Mouse (Mus musculus): ENCODE results near the gene Pxn.
"Not testable (repeated sequence)": the region's sequence is repeated elsewhere in the genome, so short reads cannot be mapped to it uniquely, and the experiment has no call there.

Gene Pxn

DNA sequence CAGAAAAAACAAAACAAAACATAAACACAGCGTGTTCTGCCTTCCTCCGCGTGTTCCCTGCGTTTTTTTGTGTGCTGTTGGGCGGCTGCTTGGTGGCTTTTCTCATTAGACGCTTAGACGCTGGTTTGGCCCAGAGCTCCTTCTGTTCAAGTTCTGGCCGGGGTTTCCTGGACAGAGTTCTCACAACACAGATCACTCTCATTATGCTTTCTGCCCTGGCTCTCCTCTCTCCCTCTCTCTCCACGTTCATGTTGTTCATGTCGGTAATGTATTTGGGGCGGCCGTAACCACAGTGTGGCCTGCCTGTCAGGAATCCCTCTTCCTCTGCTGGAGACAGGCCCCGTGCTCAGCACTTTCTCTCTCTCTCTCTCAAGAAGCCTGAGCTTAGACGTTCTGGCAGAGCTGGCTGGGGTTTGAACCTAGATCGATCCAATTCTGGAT, 2.9 kb downstream of the Pxn start:
- DNase-seq (ENCODE audit: low spot score) = no peak

DNA sequence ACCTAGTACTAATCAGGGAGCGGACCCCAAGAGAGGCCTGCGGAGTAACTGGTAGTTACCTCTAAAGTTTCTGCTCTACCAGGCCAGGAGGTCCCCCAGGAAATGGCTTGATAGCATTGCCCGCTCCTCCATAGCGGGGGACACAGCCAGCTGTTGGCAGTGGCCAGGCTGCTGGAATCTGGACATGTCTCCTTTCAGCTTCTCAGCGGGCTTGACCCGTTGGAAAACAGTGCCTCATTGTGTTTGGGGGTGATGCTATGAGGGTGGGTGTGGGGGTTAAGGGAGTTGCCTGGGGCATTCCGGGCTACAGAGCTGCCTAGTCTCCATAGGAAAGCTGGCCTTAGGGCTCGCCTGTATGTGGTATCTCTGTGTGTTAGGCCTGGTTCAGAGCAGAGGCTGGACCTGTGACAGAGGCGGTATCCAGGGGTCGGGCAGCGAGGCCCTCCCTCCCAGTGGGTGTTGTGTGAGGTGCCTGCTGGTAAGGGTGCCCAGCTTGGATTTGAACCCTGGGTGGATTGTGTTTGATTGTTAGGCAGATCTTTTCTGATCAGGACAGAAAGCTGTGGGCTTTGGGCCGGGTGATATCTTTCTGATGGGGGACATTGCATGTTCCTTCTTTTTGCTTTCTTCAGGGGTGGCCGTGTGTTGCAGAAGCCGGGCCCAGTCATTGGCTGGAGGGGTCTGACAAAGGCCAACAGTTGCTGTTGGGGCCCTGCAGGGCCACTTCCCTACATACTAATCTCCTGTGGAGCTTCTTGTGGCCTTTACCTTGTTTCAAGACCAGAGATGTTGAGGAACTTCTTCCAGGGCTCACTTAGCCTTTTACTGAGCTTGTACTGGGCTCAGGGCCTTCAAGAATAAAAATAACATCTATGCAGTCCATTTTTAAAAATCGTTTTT, 3.6 kb downstream of the Pxn start:
- DNase-seq (ENCODE audit: low spot score) = no peak

DNA sequence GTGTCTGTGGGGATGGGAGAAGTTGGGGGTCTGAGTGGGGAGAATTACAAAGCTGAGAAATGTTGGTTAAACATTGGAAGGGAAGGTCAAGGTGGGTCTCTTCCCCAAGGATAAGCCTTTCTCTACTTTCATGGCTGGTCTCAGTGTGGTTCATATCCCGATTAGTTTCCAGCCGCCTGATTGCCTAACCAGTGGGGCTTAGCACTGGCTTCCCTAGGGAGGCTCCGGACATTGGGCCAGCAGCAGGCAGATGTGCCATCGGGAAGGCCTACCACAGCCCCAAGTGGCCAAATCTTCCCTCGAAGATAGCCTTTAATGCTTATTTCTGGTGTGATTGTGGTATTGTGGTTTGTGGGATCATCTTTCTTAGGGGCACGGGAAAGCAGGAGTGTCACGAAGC, 5.9 kb downstream of the Pxn start:
- no peak for DNase-seq (ENCODE audit: low spot score)

DNA sequence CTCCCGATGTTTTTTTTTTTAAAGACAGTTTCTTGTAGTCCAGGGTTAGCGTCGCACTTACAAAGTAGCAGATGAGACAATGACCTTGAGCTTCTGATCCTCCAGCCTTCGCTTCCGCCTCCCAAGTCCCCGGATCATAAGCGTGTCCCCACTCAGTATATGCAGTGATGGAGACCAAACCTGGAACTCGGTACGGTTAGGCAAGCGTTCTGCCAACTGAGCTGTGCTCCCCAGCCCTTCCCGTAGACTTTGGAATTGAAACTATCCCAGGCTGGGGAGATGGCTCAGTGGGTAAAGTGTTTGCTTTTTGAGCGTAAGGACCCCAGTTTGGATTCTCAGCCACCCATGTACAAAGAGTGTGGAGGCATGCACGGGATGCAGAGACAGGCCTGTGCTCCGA, 6.8 kb downstream of the Pxn start:
- DNase-seq (ENCODE audit: low spot score) = no peak

DNA sequence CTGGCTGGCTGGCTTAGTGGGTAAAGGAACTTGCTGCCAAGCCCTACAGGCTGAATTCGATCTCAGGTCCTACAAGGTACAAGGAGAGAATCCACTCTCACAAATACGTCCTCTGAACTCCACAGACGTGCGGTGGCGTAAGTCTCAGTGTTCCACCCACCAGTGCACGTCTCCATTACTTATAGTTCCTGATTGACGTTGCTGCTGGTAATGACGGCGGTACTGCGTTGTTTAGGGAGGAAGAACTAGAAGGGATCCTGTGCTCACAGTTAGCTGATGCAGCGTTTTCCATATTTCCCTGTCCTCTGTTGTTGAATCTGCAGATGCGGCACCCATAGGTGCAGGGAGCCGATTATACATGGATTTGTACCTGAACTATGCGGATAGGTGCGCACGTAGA, 7.2 kb downstream of the Pxn start:
- DNase-seq (ENCODE audit: low spot score) = no peak

DNA sequence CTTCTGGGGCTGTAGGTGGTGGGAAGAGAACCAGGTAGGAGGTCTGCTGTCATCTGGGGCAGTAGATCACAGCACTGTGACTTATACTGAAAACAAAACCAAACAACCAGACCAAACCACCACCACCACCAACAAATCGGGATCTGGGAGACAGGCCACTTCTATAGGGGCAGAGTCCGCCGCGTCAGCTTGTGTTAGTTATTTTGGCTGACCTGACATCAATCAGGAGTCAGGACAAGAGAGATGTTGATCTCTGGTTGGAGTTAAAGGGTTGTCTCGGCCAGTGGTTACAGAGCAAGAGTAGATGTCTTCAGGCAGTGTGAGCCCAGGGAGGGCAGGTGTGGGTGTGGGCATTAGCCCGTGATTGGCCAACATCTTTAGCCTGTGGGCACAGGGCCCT, 7.9 kb downstream of the Pxn start:
- no peak for DNase-seq (ENCODE audit: low spot score)

DNA sequence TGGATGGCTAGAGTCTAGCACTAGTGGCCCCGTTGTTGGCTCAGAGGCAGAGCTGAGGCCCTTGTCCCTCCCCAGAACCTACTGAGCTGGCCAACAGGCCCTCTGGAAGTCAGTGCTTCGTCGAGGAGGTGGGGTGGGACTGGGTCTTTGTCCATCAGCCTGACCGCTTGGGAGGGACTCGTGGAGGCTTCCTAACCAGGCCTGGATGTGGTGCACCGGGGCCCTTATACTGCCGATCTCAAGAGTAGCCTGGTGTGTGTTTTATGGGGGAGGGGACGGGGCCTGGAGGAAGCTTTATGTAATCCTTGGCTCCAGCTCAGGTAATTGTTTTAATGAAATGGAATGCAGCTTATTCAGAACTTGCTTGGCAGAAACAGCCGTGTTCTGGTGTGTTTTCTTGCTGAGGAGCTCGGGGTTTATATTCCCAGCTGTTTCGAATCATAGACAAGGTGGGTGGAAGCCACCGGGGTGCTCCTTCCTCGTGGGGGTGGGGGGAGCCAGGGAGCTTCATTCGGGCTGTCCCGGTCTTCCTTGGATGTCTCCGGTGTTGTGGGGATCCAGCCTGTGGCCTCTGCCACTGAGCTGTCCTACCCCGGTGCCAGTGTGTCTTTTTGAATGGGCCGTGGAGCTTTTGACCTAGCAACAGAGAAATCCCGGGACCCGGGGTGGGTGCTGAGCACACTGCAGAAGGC, 8.6 kb downstream of the Pxn start:
- no peak for DNase-seq (ENCODE audit: low spot score)

DNA sequence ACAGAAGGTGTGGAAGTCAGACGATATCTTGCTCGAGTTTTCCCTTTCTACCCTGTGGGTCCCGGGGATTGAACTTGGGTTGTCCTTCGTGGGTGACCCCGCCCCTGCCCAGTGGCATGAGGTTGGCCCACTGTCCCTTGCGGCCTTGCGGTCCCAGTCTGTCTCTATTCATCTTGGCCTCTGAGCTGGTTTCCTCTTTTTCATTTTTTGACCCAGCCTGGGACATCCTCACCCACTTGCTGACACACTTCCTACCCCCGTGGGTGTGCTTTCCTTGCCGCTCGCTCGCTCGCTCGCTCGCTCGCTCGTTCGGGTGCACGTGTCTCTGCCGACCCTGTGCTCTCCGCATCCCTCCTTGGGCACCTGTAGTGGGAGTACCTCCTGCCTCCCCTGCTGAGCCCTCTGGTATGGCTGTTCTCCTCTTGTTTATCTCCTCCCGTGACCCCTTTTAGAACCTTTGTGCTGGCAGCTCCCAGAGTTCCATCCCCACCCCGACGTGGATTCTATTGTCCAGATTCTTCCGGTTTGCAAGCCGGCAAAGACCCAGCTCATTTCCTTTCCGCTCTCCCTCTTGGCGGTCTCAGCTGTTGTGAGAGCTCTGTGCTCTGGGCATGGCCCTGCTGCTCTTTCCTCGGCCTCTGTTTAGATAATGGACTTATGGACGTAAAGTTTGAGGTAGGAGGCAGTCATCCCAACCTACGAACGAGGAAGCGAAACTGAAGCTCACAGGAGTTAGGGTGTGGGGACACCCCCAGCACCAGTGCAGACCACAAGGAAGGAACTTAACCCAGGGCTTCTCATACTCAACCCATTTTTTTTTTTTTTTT, 9.8 kb downstream of the Pxn start:
- no peak for DNase-seq (ENCODE audit: low spot score)

DNA sequence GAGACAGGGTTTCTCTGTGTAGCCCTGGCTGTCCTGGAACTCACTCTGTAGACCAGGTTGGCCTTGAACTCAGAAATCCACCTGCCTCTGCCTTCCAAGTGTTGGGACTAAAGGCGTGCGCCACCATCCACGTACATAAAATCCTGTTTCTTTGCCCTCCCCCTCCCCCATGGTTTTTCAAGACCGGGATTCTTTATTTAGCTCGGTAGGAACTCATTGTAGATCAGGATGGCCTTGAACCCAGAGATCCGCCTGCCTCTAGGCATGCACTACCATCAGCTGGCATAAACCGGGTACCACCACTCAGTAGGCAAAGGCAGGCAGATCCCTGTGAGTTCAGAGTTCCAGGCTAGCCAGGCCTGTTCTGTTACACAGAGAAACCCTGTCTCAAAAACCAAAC, 10.4 kb downstream of the Pxn start:
- no peak for DNase-seq (ENCODE audit: low spot score)

DNA sequence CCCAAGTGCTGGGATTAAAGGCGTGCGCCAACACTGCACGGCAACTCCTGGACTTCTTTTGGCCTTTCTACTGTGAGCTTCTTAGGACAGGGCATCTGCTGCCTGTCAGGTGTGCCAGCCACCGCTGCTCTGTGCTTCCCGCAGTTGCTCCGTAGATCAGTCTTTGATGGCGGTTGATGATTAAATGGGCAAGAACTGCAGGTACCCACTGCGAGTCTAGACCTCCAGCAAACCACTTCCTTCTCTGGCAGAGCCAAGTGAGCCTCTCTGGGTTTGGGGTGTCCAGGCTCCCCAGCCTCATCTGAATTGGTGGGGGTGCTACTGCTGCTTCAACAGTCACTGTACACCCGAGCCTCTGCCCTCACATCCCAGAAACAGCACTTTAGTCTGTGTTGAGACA, 11.0 kb downstream of the Pxn start:
- no peak for DNase-seq (ENCODE audit: low spot score)

DNA sequence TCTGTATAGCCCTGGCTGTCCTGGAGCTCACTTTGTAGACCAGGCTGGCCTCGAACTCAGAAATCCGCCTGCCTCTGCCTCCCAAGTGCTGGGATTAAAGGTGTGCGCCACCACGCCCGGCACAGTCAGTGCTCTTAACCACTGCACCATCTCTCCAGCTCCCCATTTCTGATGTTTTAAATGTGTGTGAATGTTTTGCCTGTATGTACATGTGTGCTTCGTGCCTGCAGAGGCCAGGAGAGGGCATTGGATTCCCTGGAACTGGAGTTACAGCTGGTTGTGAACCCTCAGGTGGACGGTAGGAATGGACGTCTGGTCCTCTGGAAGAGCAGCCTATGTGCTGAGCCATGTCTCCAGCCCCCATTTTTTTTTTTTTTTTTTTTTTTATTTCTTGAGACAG, 11.7 kb downstream of the Pxn start:
- DNase-seq (ENCODE audit: low spot score) = not testable (repeated sequence)

DNA sequence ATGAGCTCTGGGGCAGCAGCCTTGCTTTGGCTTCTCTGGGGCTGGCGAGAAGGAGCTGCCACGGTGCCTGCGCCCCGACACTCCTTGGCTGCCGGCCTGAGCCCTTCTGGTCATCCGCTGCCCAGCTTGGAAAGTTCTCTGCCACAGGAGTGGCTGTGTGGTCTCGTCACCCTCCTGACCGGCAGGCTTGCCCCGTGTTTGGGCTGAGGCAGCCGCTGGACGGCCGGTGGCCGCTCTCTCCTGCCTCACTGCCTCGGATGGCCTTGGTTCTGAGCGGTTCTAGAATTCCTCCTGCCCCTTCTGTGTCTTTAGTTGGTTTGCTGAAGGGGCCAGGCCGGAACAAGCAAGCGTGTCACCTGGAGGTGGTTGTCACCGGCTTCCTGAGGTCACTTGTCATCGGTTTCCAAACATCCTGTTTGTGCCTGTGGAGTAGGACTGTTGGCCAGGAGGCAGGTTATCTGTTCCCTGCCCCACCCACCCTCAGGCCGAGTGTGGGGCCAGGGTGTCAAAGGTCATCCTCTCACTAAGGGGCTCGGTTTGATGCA, 13.9 kb downstream of the Pxn start:
- no peak for DNase-seq (ENCODE audit: low spot score)

DNA sequence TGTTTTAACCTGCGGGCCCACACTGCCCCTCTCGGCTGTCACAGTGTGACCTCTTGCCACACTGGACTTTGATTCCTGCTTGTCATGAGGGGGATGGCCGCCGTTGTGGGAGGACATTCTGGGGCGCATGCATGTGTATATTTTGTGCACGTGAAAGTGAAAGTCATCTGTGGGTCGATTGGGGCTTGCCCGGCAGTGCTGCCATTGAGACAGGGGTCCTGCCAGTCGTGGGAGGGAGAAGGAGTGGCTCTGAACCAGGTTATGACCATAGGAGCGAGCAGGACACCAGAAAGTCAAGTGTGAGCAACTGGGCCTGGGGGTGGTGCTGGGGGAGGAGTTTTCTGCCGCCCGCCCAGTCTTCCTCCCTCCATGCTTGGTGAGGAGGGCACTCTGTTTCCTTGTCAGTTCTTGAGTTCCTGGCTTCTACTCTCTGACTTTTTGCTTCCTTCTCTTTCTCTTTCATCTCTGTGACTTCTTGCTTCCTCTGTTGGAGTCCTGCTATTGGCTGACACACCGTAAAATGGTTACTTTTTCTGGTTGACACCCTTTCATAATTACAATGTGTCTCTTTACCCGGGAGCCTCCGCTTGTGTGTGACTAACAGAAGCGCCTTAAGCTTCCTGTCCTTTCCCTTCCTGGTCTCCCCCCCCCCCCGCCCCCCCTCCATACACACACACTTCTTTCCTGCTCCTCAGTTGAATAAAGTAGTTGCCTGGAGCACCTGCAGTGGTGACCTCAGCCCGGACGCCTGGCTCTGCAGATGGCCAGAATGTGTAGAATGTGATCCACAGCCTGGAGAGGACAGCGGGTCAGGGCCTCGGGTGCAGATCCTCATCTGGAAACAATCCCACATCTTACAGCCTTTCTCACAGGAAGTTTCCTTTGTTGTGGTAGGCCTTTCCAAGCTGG, 15.3 kb downstream of the Pxn start:
- DNase-seq (ENCODE audit: low spot score) = no peak

DNA sequence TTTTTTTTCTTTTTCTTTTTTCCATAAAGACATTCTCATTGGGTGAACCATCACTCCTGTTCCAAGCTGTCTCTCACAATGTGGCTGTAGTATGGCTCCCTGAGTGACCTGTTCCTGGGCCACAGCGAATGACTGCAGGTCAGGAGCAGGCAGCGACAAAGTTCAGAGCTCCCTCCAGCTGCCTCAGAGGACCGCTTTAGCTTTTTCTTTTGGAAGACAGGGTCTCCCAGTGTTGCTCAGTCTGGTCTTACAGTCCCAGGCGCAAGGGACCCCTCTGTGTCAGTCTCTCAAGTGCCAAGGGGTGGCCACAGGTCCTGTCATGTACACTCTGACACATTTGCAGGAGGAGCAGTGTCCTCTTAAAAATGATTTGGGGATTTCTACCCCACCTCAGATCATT, 16.1 kb downstream of the Pxn start:
- DNase-seq (ENCODE audit: low spot score) = no peak

DNA sequence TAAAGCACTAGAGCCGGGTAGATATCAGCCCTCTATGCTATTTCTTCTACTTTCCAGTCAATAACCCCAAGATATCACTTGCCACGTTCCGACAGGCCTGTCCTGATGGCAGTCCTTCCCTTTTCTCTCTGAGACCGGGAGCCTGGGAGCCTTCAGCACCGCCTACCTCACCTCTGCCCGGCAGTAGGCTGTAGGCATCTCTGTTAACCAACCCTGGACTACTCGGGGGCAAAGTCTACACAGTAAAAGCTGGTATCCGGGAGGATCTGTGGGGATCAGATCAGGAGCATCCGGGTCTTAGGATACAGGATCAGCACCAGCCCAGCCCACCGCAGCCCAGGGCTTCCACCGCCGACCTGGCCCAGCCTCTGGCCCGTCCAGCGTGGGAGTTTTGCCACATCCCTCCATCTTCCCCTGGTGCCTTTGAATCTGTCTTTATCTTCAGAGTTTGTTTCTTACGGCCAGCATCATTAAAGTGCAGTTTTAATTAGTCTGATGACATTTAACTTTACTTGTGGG, 16.6 kb downstream of the Pxn start:
- no peak for DNase-seq (ENCODE audit: low spot score)

DNA sequence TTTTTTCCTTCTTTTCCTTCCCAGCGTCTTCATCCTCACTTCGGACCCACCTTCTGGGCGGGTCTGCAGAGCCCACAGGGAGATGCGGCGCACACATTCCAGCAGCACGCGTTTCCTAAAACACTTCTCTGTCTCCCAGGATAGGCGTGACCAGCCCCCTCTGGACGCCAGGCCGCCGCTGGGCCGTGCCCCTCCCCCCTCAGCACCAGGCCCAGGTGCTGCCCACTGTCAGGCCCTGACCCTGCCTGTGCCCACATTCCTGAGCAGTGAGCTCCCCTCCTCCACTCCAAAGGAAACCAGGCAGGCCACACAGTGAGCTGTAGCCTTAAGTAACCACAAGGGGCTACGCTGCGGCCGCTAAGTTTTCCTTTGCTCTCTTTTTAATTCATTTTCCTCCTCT, 17.5 kb downstream of the Pxn start:
- no peak for DNase-seq (ENCODE audit: low spot score)

DNA sequence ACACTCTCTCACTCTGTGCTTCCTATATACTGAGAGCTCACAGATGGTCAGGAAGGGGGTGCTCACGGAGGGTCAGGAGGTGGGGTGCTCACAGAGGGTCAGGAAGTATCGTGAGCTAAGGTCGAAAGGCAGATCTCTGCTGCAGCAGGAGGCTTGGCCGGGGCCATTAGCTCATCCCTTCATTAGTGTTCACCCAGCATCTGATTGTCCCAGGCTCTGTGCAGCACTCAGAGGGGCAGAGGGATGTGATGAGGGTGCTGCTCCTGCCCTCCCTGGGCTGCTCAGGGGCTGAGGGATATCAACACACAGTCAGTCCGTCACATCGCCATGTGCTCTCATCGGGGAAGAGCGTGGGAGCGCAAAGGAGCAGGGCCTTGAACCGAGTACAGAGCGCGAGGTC, 18.0 kb downstream of the Pxn start:
- DNase-seq (ENCODE audit: low spot score) = no peak

DNA sequence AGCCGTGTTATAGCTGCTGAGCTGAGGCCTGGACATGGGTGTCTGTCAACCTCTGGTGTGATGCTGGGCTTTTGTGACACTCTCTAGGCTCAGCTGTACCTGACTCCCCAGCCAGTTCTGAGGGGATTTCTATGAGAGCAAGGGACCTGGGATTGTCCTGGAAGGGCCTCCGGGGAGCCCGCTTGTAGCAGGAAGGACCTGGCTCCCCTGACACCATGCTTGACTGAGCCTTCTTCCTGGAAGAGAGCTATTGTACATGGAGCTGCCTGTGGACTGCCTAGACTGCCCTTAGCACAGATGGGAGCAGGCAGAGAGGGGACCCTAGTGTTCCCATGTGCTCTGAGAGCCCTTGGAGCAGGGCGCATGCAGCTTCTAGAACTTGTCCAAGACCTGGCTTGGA, 18.9 kb downstream of the Pxn start:
- no peak for DNase-seq (ENCODE audit: low spot score)

DNA sequence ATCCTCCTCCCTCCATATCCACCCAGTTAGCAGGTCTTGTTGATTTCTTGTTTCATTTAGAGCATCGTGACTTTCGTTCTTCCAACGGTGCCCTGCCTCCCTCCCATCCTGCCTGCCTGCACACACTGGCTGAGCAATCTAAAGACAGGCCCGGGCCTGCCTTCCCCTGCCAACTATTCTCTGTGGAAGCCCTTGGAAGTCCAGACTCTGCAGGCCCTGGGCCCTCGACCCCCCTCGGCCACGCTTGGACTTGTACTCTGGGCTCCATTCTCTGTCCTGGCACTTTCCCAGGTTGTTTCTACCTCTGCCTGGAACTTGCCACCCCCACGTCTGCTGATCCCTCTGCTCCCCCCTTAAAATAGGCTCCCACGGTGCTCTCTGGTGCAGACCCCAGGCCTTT, 19.5 kb downstream of the Pxn start:
- no peak for DNase-seq (ENCODE audit: low spot score)

DNA sequence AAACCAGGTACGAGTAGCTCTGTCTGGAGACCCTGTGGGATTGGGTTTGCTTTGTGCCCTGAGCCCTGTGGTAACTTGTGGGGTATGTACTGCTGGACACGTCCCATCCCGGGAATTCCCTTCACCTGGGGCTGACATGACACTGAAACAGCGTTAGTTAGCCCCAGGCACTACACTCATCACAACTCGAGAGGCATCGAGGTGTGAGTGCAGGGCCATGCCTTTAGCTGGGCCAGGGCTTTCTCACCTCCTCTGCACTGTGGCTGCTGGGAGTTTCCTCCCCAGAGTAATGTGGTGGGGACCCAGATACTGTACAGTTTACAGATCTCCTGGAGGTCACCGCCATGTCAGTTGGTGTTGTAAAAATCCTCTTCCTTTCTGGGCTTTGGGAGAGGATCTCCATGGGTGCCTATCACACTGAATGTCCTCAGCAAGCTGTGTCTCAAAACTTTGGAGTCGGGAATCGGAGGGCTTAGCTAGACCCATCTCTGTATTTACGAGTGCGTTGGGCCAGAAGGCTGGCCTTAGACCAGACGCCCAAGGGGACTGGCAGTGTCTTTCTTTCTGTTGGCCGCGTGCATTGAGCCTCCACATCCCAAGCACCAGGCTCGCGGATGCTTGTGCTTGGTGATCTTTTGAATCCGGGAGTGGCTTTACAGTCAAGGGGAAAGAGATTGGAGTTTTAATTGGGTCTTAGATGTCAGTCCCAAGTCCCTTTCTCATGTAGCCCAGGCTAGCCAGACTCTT, 20.2 kb downstream of the Pxn start:
- no peak for DNase-seq (ENCODE audit: low spot score)
